Mouse (Mus musculus) CH12.LX (cell line): ENCODE measurements around the gene Gna14.

Experiments
- CTCF ChIP-seq, 2 experiments: IDR thresholded peaks in 1 of 2; conservative IDR thresholded peaks in 1 of 2; 2 replicates each; pipeline ENCODE4 v1.5.1; 2011 to 2012; ENCODE audit warnings: low read depth in 2 of 2, low read length in 2 of 2, improper control_type of control experiment in 1 of 2, inconsistent platforms in 1 of 2, mild to moderate bottlenecking in 1 of 2, moderate library complexity in 1 of 2
- EP300 ChIP-seq: IDR thresholded peaks from 2 replicates; pipeline ENCODE4 v1.6.1; 2011; ENCODE audit warnings: low read length, improper control_type of control experiment
- MAZ ChIP-seq: IDR thresholded peaks from 2 replicates; pipeline ENCODE4 v1.6.1; 2012; ENCODE audit warnings: low read depth, mild to moderate bottlenecking, inconsistent platforms, low read length, improper control_type of control experiment, moderate library complexity
- MXI1 ChIP-seq: IDR thresholded peaks from 2 replicates; pipeline ENCODE4 v1.6.1; 2011; ENCODE audit warnings: mild to moderate bottlenecking, low read depth, low read length, improper control_type of control experiment
- POLR2A ChIP-seq: IDR thresholded peaks from 2 replicates; pipeline ENCODE4 v1.6.1; 2011; ENCODE audit warnings: low read depth, mild to moderate bottlenecking, improper control_type of control experiment, low read length
- RAD21 ChIP-seq: IDR thresholded peaks from 2 replicates; pipeline ENCODE4 v1.6.1; 2011; ENCODE audit warnings: low read depth, mild to moderate bottlenecking, low read length, improper control_type of control experiment, moderate library complexity
- SIN3A ChIP-seq: IDR thresholded peaks from 2 replicates; pipeline ENCODE4 v1.6.1; 2012; ENCODE audit warnings: low read length, improper control_type of control experiment, inconsistent platforms
- SMC3 ChIP-seq: IDR thresholded peaks from 2 replicates; pipeline ENCODE4 v1.6.1; 2011; ENCODE audit warnings: low read depth, low read length, improper control_type of control experiment
- UBTF ChIP-seq: IDR thresholded peaks from 2 replicates; pipeline ENCODE4 v1.6.1; 2012; ENCODE audit warnings: low read depth, mild to moderate bottlenecking, inconsistent platforms, low read length, improper control_type of control experiment, moderate library complexity
- USF1 ChIP-seq: IDR thresholded peaks from 2 replicates; pipeline ENCODE4 v1.6.1; 2014; ENCODE audit warnings: low read depth, mild to moderate bottlenecking, inconsistent platforms, low read length, improper control_type of control experiment
- ZNF384 ChIP-seq: IDR thresholded peaks from 2 replicates; pipeline ENCODE4 v1.6.1; 2012; ENCODE audit warnings: low read depth, low read length, improper control_type of control experiment, inconsistent platforms

- no peak for TF ChIP-seq CTCF (conservative IDR thresholded peaks at IDR 0.05 in 1 of 2, IDR thresholded peaks at IDR 0.05 in 1 of 2; ENCODE audit: low read depth in 2 of 2, low read length in 2 of 2)
- TF ChIP-seq USF1, result no peak
- TF ChIP-seq POLR2A, result no peak
- no peak for TF ChIP-seq ZNF384
- TF ChIP-seq RAD21, result no peak
- TF ChIP-seq SMC3, result no peak
- TF ChIP-seq MXI1, result no peak
- TF ChIP-seq MAZ, result no peak
- TF ChIP-seq SIN3A, result no peak
- no peak for TF ChIP-seq EP300
- TF ChIP-seq UBTF, result no peak
Measured at GRCm38 (mm10) chr19:16597216-16597615, 161.7 kb downstream of the Gna14 start.
